Mouse (Mus musculus) embryo, embryonic 9.5 days (tissue): ENCODE data around the gene Ces3b.
"Not testable (repeated sequence)": the region's sequence is repeated elsewhere in the genome, so short reads cannot be mapped to it uniquely, and the experiment has no call there.

Experiments
- DNase-seq: peaks from one replicate; pipeline ENCODE4 v3.0.0-alpha.2; 2017; ENCODE audit errors: extremely low spot score

The Ces3b gene

DNA sequence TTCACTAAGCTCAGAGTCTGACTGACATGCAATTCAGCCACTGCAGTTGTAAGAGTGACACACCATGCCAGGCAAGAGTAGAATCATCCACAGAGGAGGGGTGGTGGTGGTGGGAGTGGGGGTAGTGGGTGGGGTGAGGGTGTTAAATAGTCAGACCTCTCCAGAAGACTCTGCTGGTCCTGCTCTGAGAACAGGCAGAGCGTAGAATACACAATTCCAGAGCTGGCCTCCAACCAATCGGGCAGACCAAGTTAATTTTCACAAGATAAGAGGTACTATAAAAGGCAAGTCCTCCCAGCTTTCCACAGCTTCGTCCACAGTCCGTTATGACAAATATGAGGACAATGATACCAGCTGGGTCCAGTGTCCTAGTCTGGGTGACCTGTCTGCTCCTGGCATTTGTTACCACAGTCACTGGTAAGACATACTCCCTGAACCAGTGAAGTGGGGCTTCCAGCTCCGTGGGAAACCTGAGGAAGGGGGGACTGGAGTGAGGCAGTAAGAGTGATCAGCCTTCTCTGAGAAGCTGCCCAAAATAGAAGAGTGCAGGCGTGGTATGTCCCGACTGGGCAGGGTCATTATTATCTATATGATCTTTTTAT, at the start of gene Ces3b:
Gene Ces3b (plus strand): TSS at position 305 of the 602 bp plus-strand sequence.
- no peak for DNase-seq

- no peak for DNase-seq
Measured at GRCm38 (mm10) chr8:105043510-105043909, 40.0 kb upstream of the Ces3b start.

DNA sequence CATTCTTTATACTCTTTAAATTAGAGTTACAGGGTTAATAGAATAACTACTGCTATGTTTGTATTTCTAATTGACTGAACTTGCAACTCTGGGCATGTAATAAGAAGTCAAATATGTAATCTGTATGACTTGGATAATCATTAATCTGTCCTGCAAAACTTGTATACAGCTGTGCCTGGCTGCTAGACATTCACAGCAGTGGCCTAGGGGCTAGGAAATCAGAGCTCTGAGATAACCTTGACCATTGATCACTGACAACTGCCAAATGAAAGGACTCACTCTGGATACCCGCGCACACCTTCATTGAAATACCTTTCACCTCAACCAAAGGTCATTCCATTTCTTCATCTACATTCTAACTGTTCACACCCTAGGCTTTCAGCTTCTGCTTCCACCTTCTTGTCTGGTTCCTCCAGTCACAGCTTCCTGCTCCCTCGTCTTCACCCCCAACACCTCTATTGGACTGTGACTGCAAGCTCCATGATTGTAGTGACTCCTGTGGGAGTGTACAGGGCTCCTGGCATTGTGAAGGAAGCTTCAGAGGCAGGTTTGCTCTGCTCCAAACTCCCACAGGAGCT, 37.6 kb upstream of the Ces3b start:
- no peak for DNase-seq

DNA sequence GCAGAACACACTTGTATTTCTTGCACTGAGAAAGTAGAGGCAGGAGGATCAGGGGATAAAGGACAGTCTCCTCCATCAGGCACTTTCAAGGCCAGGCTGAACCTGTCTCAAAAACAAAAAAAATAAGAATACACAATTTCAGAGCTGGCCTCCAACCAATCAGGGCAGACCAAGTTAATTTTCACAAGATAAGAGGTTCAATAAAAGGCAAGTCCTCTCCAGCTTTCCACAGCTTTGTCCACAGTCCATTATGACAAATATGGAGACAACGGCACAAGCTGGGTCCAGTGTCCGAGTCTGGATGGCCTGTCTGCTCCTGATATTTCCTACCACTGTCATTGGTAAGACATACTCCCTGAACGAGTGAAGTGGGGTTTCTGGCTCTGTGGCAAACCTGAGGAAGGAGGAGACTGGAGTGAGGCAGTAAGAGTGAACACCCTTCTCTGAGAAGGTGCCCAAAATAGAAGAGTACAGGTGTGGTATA, 35.1 kb upstream of the Ces3b start, which contains the start of gene Ces3a:
Gene Ces3a (plus strand): TSS at position 231 of the 484 bp plus-strand sequence.
- DNase-seq = no peak

DNA sequence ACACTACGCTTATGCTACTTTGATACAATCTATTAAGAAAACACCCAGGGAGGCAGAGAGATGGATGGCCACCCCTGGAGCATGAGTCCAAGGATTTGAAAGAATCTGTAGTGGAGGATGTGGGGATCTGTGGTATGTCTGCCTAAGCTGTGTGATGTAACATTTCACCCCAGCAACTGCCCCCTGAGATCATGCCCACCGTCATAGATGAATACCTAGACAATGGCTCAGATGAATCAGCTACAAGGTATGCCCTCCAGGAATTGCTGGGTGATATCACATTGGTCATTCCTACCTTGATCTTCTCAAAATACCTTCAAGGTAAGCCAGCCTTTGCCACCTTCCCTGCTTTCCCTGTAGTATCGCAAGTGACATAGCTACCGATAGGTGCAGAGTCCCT, 27.3 kb upstream of the Ces3b start:
- DNase-seq = no peak

DNA sequence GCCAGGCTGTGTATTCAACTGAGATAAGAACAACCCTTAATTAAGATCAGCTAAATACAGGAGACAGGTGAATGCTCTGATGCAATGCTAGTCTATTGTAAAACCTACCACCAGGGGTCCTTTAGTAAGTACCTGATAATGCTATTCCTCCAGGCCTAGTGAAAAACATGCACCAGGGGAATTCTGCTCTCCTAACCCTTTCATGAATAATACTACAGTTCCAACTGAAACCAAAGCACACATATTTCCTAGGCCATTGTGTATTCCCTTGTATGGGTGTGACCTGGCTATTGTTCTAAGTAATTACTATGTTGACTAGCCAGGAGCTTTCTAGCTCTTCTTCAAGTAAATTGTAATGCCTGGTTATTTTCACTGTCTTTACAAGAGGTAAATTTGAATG, 23.5 kb upstream of the Ces3b start:
- DNase-seq = no peak

- DNase-seq = peak; percentile 42
Measured at GRCm38 (mm10) chr8:105066761-105067160, 16.8 kb upstream of the Ces3b start.

GRCm38 (mm10) chr8:105067905-105068304, 15.6 kb upstream of the Ces3b start:
- not testable (repeated sequence) for DNase-seq

- DNase-seq = no peak
Measured at GRCm38 (mm10) chr8:105068971-105069370, 14.6 kb upstream of the Ces3b start.

DNA sequence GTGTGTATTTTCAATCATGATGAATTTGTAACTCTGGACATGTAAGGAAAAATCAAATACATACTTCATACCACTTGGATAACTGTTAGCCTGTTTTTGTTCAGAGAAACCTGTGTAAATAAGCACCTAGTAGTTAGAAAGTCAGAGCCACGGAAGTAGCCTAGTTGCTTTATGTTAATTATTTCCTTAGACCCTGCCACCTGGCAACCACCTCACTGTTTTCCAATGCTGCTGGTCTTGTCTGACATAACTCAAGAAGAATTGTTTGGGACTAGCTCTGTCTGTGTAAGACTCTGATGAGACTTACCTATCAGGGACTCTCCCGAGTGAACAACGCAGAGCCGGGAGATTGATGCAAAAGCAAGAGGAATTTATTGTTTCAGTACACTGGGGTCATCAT, 7.0 kb upstream of the Ces3b start:
- no peak for DNase-seq

GRCm38 (mm10) chr8:105077071-105077470, 6.5 kb upstream of the Ces3b start:
- no peak for DNase-seq

DNA sequence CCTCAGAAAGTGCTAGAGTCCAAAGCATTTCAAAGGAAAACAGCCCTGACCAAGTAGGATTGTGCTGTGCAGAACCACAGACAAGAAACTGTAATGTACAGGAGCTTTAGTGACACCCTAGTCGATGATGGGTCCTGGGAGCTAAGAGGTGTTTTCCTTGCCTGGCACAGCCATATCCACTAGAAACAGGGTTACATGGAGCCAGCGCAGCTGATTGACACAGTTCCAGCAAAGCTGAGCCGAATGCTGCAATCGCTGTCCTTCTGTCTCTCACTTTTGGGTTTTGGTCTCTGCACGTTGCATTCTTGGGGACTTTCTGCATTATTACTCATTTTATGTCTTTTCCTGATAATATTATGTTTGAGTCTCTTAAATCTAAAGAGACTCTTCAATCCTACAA, 5.0 kb upstream of the Ces3b start:
- DNase-seq = no peak

- no peak for DNase-seq
Measured at GRCm38 (mm10) chr8:105080814-105081336, 2.7 kb upstream of the Ces3b start.

- DNase-seq = not testable (repeated sequence)
Measured at GRCm38 (mm10) chr8:105088166-105088565, 4.6 kb downstream of the Ces3b start.

DNA sequence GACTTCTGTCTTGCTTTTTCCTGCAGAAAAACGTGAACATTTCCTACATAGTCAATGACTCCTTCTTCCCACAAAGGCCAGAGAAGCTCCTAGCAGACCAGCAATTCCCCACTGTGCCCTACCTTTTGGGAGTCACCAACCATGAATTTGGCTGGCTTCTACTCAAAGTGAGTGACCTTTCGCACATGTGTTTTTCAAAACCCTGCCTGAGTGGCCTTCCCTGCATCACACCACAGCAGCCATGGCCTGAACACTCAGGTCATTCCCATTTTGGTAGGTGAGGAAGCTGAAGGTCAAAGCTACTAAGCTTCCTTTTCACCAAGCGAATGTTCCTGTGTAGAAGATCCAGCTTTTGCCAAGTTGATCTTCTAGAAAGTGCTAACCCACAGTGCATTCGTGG, 5.0 kb downstream of the Ces3b start:
- DNase-seq = no peak

GRCm38 (mm10) chr8:105093992-105094391, 10.4 kb downstream of the Ces3b start:
- no peak for DNase-seq

- DNase-seq = not testable (repeated sequence)
Measured at GRCm38 (mm10) chr8:105102101-105102785, 18.7 kb downstream of the Ces3b start.

- DNase-seq = not testable (repeated sequence)
Measured at GRCm38 (mm10) chr8:105103701-105104100, 20.1 kb downstream of the Ces3b start.

DNA sequence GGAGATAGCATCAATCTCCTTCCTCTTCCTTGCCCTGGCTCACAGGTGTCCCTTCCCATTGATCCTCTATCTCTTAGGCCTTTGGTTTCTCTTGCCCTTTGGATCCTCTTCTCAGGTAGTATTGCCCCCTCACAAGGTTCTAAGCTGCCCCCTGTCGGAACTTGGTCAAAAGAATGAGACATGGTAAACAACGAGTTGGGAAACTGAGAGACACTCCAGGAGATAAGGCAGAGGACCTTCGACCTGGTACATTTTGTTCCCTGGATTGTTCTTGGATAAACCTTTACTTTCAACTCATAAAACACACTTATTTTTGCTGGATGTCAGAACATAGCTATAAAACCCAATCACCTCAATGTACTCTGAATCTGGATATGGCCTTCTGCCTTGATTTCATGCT, 20.7 kb downstream of the Ces3b start:
- no peak for DNase-seq

GRCm38 (mm10) chr8:105129864-105130263, 46.3 kb downstream of the Ces3b start:
- no peak for DNase-seq

DNA sequence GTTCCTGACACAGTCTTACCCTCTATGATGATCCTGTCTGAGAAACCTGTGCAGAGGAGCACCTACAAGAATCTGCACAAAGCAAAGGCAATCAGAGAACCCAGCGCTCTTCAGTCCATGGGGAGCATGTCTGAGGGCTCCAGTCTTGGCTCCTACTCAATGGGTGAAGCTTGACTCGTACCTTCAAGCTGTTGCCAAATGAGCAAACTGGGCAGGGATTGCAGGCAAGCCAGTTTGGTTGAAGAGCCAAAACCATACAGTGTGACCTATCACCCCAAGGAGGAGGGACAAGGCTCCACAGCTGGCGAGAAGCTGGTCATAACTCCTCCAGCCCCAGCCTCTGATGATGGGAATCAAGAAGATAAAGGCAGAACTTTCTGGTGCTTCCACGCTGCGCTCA, 48.0 kb downstream of the Ces3b start, which contains the start of gene Ces4a:
Gene Ces4a (plus strand): TSS at position 292 of the 400 bp plus-strand sequence.
- DNase-seq = no peak

DNA sequence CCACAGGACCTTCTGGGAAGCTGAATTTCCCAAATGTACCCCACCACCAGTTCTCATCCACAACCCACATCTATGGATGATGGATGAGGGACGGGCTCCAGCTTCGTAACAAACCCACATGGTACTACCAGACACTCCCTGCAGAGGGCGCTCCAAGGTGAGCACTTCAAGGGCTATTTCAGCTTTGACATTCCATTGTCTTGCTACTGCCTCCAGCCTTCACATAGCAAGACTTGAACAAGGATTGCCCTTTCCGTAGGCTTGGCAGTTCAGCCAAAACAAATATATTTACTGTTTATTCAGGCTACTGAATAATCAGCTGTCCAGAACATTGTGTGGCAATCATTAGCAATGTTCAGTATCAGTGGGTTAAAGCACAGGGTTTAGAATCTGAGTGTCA, 54.9 kb downstream of the Ces3b start:
- peak; percentile 39 for DNase-seq

DNA sequence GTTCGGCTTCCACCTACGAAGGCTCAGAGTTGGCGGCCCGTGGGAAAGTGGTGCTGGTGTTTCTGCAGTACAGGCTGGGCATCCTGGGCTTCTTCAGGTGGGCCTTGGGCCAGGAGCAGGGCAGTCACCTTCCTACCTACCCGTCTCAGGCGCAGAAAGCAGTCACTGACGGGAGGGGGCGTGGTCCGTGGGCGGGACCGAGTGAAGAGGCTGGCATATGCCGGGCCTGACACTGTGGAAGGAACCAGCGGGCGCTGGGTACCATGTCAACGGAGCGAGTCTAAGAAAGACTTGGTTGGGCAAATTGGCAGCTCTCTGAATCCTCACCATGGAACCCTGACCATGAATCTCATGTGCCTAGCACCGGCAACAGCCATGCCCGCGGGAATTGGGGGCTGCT, 58.8 kb downstream of the Ces3b start:
- no peak for DNase-seq
